Mouse (Mus musculus) brain, embryonic 14.5 days (tissue): Measurements from ENCODE around the gene Naa16. TPM values are rescaled to one million over a fixed set of nuclear protein-coding genes. Genes with fewer than 3 reads are reported as not detected.

Source experiments
- DNase-seq: peaks from one replicate; pipeline ENCODE4 v3.0.0-alpha.2; 2011; ENCODE audit warnings: low read depth
- CTCF ChIP-seq: fragments of 200-500 bp; IDR thresholded peaks from 2 replicates; pipeline ENCODE4 v1.5.1; 2012; ENCODE audit warnings: inconsistent platforms, mild to moderate bottlenecking, moderate library complexity, borderline replicate concordance; ENCODE audit not compliant: insufficient read depth, insufficient read length; ENCODE audit errors: extremely low read depth
- POLR2A ChIP-seq: fragments of 200-500 bp; IDR thresholded peaks from 2 replicates; pipeline ENCODE4 v1.6.1; 2012; ENCODE audit warnings: mild to moderate bottlenecking, inconsistent platforms, borderline replicate concordance; ENCODE audit not compliant: poor library complexity, insufficient read depth, insufficient read length, severe bottlenecking; ENCODE audit errors: extremely low read depth
- polyA plus RNA-seq: library from polyadenylated mRNA; depleted of rRNA; stranded (reverse); fragments of >200 nt; gene quantifications from 2 replicates; pipeline ENCODE4 v1.2.3, GENCODE M21; 2012

Naa16 gene
- polyA plus RNA-seq, 1 experiment: 11.8 TPM

- peak; percentile 77 for DNase-seq
- TF ChIP-seq POLR2A: no peak
- no peak for TF ChIP-seq CTCF
Measured at GRCm38 (mm10) chr14:79324112-79324840, 66.3 kb downstream of the Naa16 start.

GRCm38 (mm10) chr14:79321881-79322280 is 68.7 kb downstream of the Naa16 start:
- no peak for TF ChIP-seq POLR2A
- no peak for TF ChIP-seq CTCF
- DNase-seq: no peak

DNA sequence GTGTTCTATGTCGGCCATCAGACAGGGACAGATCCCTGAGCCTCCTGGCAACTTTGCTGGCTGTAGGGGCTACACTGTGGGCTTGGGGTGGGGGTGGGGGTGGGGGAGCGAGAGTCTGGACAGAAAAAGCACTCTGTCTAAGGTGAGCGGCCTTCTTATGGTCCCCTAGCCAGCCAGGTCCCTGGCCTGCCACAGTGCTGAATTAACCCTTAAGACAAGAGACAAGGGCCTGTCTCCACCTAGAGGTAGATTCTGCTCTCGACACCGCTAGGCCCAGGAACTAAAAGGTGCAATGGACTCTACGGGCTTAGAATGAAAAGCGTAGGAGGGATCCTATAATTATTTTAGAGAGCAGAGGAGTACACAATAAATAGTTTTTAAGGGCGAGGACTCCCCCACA is 69.4 kb downstream of the Naa16 start:
- peak; percentile 73 for DNase-seq
- TF ChIP-seq POLR2A (no peak), CTCF (peak; percentile 69; the same call in 1 of the 2 replicates)

GRCm38 (mm10) chr14:79317602-79318001 is 73.0 kb downstream of the Naa16 start:
- TF ChIP-seq POLR2A (no peak), CTCF (no peak)
- peak; percentile 59 for DNase-seq

DNA sequence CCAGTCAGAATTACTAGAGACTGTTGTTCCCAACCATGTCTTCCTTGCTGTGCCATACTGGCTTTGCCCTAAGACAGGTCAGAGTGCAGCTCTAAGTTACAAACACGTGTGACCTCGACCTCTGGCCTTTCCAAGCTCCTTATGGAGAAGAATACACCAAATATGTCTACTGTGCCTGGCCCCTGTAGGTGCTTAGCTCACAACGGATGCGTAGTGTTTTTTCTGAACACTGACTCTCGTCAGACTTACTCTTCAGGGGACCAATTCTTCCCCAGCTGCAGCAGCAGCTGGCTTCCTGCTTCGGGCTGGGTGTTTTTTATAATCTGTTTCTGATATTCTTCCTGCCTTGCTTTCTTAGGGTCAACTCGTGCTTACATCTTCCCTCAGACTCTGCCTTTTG is 74.7 kb downstream of the Naa16 start:
- TF ChIP-seq CTCF (no peak), POLR2A (no peak)
- DNase-seq: no peak

DNA sequence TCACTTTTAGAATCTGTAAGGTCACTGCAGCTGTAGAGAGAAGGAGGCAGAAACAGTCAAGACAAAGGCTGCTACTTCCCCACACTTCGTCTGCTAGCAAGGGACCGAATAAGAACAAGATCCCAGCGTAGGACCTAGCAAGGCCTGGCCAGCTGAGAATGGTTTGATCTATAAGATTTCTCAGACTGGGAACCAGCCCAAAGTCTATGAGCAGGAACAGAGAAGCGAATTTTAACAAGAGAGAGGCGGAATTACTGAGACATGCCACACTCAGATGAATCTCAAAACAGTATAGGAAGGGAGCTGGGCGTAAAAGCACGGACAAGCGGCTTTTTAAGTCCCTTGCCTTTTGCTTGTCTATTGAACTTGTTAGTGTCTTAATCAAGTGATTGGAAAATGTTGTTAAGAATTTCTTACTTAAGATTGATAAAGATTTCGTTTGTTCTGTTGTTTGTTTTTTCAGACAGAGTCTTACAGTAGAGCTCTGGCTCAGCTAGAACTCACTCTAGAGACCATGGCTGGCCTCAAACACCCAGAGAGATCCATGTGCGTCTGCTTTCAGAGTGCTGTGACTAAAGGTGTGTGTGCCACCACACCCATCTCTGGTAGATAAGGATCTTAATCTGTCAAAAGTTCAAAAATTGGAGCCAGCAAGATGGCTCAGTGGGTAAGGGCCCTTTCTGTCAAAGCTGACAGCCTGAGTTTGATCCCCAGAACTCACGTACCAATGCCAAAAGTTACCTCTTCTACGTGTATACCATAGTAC is 76.2 kb downstream of the Naa16 start:
- DNase-seq: peak; percentile 53
- no peak for TF ChIP-seq POLR2A
- no peak for TF ChIP-seq CTCF

DNA sequence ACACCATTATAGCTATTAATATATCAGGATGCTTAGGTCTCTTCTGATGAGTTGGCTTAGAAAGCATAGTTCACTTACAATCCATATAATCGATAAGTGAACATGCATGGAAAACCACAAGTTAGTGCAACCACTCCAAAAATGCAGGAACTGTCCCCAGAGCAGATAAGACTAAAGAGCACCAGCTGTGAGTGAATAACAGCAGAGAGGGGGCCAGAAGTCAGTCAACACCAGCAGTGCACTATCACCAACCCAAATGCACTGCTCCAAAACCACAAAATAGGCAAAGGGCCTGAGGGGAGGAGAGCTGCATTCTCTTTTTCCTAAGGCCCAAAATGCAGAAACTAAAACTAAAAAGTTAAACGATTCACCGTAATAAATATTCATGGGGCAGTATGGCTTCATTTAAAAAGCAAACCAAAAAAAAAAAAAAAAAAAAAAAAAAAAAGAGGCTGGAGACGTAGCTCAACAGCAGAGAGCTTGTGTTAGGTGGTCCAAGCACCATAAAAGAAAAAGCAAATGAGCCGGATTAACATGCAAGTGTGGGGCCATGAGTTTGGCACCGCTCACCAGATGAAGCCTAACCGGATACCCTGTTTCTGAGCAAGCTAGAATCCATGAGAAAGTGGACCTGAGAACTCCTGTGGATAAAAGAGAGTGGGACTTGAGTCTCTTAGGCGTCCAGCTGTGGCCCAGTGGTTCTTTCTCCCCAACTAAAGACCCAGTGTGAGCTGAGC is 77.0 kb downstream of the Naa16 start:
- no peak for TF ChIP-seq POLR2A
- TF ChIP-seq CTCF: no peak
- DNase-seq: peak; percentile 77

DNA sequence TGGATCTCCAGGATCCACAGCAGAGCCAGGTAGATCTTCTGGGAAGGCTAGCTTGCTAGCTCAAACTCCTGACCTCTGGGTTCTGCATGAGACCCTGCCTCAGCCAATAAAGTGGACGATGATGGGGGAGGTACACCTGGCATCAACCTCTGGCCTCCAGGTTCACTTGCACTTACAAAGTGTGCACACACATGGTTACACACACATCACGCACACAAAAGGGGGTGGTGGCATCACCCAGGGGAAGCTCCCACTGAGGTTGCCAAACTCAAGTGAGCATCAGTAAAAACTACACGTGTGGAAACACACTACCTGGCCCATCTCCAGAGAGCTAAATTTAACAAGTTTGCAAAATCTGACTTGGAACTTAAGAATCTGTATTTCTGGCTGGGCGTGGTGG is 77.9 kb downstream of the Naa16 start:
- no peak for DNase-seq
- no peak for TF ChIP-seq POLR2A
- no peak for TF ChIP-seq CTCF

- no peak for DNase-seq
- TF ChIP-seq CTCF (no peak), POLR2A (no peak)
Measured at GRCm38 (mm10) chr14:79311918-79312454, 78.6 kb downstream of the Naa16 start.

DNA sequence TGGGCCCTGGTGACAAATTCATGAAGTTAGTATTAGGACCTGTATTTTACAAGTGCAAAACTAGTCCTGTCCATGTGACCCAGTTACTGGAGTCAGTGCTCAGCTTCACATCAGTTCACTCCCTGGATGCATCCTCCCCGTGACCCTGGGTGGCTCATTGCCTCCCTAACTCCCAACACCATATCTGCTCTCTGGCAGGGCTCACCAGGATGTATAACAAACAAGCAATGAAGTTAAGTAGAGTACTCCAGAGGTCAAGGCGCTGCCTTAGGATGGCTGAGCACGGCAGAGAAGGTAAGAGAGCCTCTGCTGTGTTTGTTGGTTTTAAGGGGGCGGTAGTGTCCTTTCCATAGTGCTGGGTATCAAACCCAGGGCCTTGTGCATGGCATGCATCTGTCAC is 81.5 kb downstream of the Naa16 start:
- TF ChIP-seq POLR2A (no peak), CTCF (no peak)
- DNase-seq: no peak

DNA sequence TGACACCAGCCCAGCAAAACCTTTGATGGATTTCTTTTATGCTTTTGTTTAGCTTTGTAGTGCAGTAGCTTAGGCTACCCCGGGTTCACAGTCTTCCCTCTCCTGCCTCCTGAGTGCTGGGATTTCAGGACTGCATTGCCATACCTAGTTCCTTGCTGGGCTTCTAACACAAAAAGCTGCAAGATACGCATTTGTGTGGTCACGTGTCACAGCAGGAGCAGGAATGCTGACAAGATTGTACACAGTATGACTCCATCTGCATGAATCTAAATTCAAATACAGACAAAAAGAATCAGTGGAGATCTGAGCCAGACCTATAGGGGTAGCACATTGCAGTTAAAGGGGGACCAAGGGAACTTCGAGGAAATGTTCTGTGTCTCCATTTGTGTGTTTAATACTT is 82.2 kb downstream of the Naa16 start:
- TF ChIP-seq POLR2A (no peak), CTCF (no peak)
- peak; percentile 55 for DNase-seq
